Mouse (Mus musculus) MEL (cell line): ENCODE measurements around the gene Slc16a3.
A peak's percentile ranks its signal among the peaks of the same experiment; 100 is the strongest.

Experiments used
- CHD2 ChIP-seq: IDR thresholded peaks from 2 replicates; pipeline ENCODE4 v1.6.1; 2011; ENCODE audit warnings: low read length, improper control_type of control experiment
- CTCF ChIP-seq, 3 experiments: IDR thresholded peaks in 2 of 3; conservative IDR thresholded peaks in 1 of 3; 2 replicates each; pipeline ENCODE4 v1.5.1; 2011 to 2012; ENCODE audit warnings: low read length in 3 of 3, low read depth in 2 of 3, mild to moderate bottlenecking in 2 of 3, improper control_type of control experiment in 1 of 3, inconsistent platforms in 1 of 3, mixed read lengths in 1 of 3, moderate library complexity in 1 of 3; ENCODE audit not compliant: control insufficient read depth in 1 of 3, insufficient read depth in 1 of 3, poor library complexity in 1 of 3, severe bottlenecking in 1 of 3
- EP300 ChIP-seq, 2 experiments: IDR thresholded peaks; 2 replicates each; pipeline ENCODE4 v1.6.1; 2011; ENCODE audit warnings: improper control_type of control experiment in 2 of 2, low read length in 2 of 2, low read depth in 1 of 2, mild to moderate bottlenecking in 1 of 2
- GATA1 ChIP-seq: IDR thresholded peaks from 2 replicates; pipeline ENCODE4 v1.6.1; 2011; ENCODE audit warnings: low read depth, low read length, improper control_type of control experiment
- HCFC1 ChIP-seq: IDR thresholded peaks from 2 replicates; pipeline ENCODE4 v1.6.1; 2012; ENCODE audit warnings: low read depth, mild to moderate bottlenecking, inconsistent platforms, low read length, improper control_type of control experiment, moderate library complexity
- JUND ChIP-seq: IDR thresholded peaks from 2 replicates; pipeline ENCODE4 v1.6.1; 2011; ENCODE audit warnings: low read depth, mild to moderate bottlenecking, improper control_type of control experiment, low read length
- MAX ChIP-seq: IDR thresholded peaks from 2 replicates; pipeline ENCODE4 v1.6.1; 2011; ENCODE audit warnings: low read length, improper control_type of control experiment
- POLR2A ChIP-seq, 2 experiments: IDR thresholded peaks; 2 replicates each; pipeline ENCODE4 v1.6.1; 2011 to 2012; ENCODE audit warnings: low read length in 2 of 2, mild to moderate bottlenecking in 2 of 2, control low read depth in 1 of 2, improper control_type of control experiment in 1 of 2, low read depth in 1 of 2, moderate library complexity in 1 of 2; ENCODE audit not compliant: control insufficient read depth in 1 of 2, insufficient read depth in 1 of 2, poor library complexity in 1 of 2
- POLR2AphosphoS2 ChIP-seq: IDR thresholded peaks from 2 replicates; pipeline ENCODE4 v1.6.1; 2011; ENCODE audit warnings: low read length, improper control_type of control experiment
- RAD21 ChIP-seq: IDR thresholded peaks from 2 replicates; pipeline ENCODE4 v1.6.1; 2011; ENCODE audit warnings: mild to moderate bottlenecking, low read depth, low read length, improper control_type of control experiment
- TAL1 ChIP-seq: IDR thresholded peaks from 2 replicates; pipeline ENCODE4 v1.6.1; 2012; ENCODE audit warnings: mild to moderate bottlenecking, inconsistent platforms, low read length, moderate library complexity, mixed read lengths
- ZMIZ1 ChIP-seq: IDR thresholded peaks from 2 replicates; pipeline ENCODE4 v1.6.1; 2012; ENCODE audit warnings: low read depth, mild to moderate bottlenecking, inconsistent platforms, low read length, improper control_type of control experiment, moderate library complexity

DNA sequence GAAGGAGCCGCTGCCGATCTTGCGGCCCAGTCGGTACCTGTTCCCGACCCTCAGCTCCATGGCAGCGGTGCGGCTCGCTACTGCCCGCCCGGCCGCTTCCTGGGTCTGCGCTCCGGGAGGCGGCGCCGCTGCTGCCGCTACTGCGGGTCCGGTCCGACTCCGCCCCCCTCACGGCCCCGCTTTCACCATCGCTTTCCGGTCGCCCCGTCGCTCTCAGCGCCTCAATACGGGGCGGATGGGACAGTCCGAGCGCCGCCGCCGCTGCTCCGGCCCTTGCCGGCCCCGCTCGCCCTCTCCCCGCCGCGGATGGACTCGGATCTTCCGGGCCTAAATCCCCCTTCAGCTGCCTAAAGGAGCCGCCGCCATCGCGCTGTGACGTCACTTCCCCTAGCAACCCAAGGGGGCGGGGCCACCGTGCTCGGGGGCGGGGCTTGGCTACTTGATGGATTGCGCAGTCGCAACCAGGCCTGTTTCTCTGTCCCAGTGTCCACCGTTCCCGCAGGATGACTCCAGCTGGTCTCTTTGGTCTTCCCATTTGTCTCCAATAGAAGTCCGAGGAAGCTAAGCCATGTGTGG lies 42.8 kb downstream of the Slc16a3 start, which contains the start of gene Csnk1d:
- TF ChIP-seq CHD2, result no peak
- peak; percentile 85 to 88 for TF ChIP-seq POLR2A (IDR thresholded peaks at IDR 0.05; ENCODE audit: control insufficient read depth in 1 of 2, insufficient read depth in 1 of 2, low read depth in 1 of 2, low read length in 2 of 2, poor library complexity in 1 of 2)
- peak; percentile 93 for TF ChIP-seq POLR2AphosphoS2
- no peak for TF ChIP-seq CTCF (IDR thresholded peaks at IDR 0.05 in 2 of 3, conservative IDR thresholded peaks at IDR 0.05 in 1 of 3; ENCODE audit: control insufficient read depth in 1 of 3, insufficient read depth in 1 of 3, low read depth in 2 of 3, low read length in 3 of 3, poor library complexity in 1 of 3, severe bottlenecking in 1 of 3)
- peak; percentile 71; the same call in 1 of the 2 replicates for TF ChIP-seq JUND
- TF ChIP-seq TAL1, result no peak
- no peak for TF ChIP-seq EP300 (IDR thresholded peaks at IDR 0.05; ENCODE audit: low read depth in 1 of 2, low read length in 2 of 2)
- no peak for TF ChIP-seq RAD21
- TF ChIP-seq MAX, result peak; percentile 80
- peak; percentile 78 for TF ChIP-seq HCFC1
- peak; percentile 80; the same call in 1 of the 2 replicates for TF ChIP-seq ZMIZ1
- no peak for TF ChIP-seq GATA1
